Comparison of ENCODE assay signal across 9 mouse cellular contexts in the genomic region with DNA sequence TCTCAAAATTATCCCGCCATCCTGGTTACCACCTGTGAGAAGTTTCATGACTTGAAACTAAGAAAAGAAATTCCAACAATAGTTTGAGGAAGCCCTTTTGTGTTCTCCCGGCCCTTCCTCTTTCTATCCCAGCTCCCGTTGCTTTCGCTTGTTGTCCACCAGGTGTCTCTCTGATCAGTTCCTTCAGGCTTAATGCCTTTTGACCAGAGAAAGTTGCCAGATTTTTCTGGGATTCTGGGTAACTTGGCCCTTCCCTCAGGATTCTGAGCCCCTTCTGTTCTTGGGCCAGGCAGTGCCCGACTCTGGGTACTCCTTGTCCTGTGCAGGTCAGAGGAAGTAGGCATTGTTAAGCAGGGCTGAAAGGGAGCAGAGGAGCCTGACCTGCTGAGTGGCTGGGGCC. TPM values are rescaled to one million over a fixed set of nuclear protein-coding genes. Genes with fewer than 3 reads are reported as not detected.
DNase-seq lines count a peak whose midpoint lies in the region; ATAC-seq and TF ChIP-seq lines count a peak whose summit lies in the region.
"Had no signal": no experiment of that assay in that cellular context is flagged by ENCODE, and none has a peak within 500 bp of the region (broad histone marks: within the 10 kb centered on the region; RNA-seq: fewer than 3 reads in every experiment).

No protein-coding gene starts in this region.

- peak; percentile 90 for DNase-seq in heart, adult 11 months
- DNase-seq in heart, embryonic 10.5 days (ENCODE audit: low spot score) = no peak
- peak; percentile 33 for DNase-seq in thymus, postnatal 4 days
- DNase-seq in thymus, postnatal 14 days = no peak
- peak; percentile 76 for DNase-seq in forebrain, embryonic 14.5 days (ENCODE audit: low spot score)
- DNase-seq in kidney, postnatal 4 days = peak; percentile 63 to 64
- DNase-seq in stomach, postnatal 0 days (ENCODE audit: low spot score) = no peak
- DNase-seq in thymus, postnatal 0 days (ENCODE audit: low spot score) = no peak

- TF ChIP-seq CTCF in stomach, postnatal 0 days (IDR thresholded peaks at IDR 0.05; ENCODE audit: low read depth) = peak; percentile 85

- 23% methylated on average over 5 of the region's 5 CpGs for WGBS in heart, embryonic 10.5 days
- WGBS in forebrain, embryonic 14.5 days = 9% methylated on average over 5 of the region's 5 CpGs
- WGBS in stomach, postnatal 0 days = 6% methylated on average over 5 of the region's 5 CpGs

- H3K4me1 ChIP-seq in heart, embryonic 10.5 days = peaks cover 28% of the 10 kb centered on the region
- H3K4me1 ChIP-seq in forebrain, embryonic 14.5 days (ENCODE audit: control insufficient read depth, insufficient read depth, low read length) = peaks cover 3% of the 10 kb centered on the region
- no peaks in the 10 kb centered on the region for H3K4me1 ChIP-seq in stomach, postnatal 0 days (replicated peaks; ENCODE audit: control insufficient read depth, insufficient read depth)

- no peak overlapping the region for H3K4me2 ChIP-seq in forebrain, embryonic 14.5 days (ENCODE audit: low read length)
- no peak overlapping the region for H3K4me2 ChIP-seq in stomach, postnatal 0 days (replicated peaks; ENCODE audit: low read depth)
- H3K4me2 ChIP-seq: heart, embryonic 15.5 days had no signal

- no peak for ATAC-seq in forebrain, embryonic 14.5 days
- ATAC-seq in stomach, postnatal 0 days (ENCODE audit: low FRiP score, low TSS enrichment) = 0 out of 2 replicates have a peak, but pooled peaks have one; percentile 12

- no peak overlapping the region for H3K9ac ChIP-seq in forebrain, embryonic 14.5 days (ENCODE audit: low read length)
- H3K9ac ChIP-seq in stomach, postnatal 0 days (ENCODE audit: low read length) = peak overlapping the region; percentile 31; the same call in 1 of the 2 replicates
- H3K9ac ChIP-seq: heart, embryonic 15.5 days had no signal

- no peaks in the 10 kb centered on the region for H3K9me3 ChIP-seq in heart, embryonic 10.5 days
- no peaks in the 10 kb centered on the region for H3K9me3 ChIP-seq in forebrain, embryonic 14.5 days (replicated peaks; ENCODE audit: control insufficient read depth, low read length)
- H3K9me3 ChIP-seq in stomach, postnatal 0 days (ENCODE audit: control insufficient read depth, low read length) = no peaks in the 10 kb centered on the region
- H3K9me3 ChIP-seq: heart, embryonic 15.5 days had no signal

- H3K27ac ChIP-seq in heart, embryonic 10.5 days = no peak overlapping the region
- no peak overlapping the region for H3K27ac ChIP-seq in forebrain, embryonic 14.5 days (ENCODE audit: low read depth, low read length)
- H3K27ac ChIP-seq in stomach, postnatal 0 days (replicated peaks) = no peak overlapping the region
- H3K27ac ChIP-seq: heart, embryonic 15.5 days had no signal

- H3K36me3 ChIP-seq in heart, embryonic 10.5 days = peaks cover 34% of the 10 kb centered on the region
- H3K36me3 ChIP-seq in forebrain, embryonic 14.5 days (ENCODE audit: control insufficient read depth, insufficient read depth, low read length) = peaks cover 27% of the 10 kb centered on the region
- H3K36me3 ChIP-seq in stomach, postnatal 0 days (ENCODE audit: control insufficient read depth, insufficient read depth, low read length) = no peaks in the 10 kb centered on the region

- no peak for TF ChIP-seq EP300 in stomach, postnatal 0 days (optimal IDR thresholded peaks at IDR 0.05)

- no peaks in the 10 kb centered on the region for H3K27me3 ChIP-seq in heart, embryonic 10.5 days (ENCODE audit: insufficient read depth, poor library complexity, severe bottlenecking)
- no peaks in the 10 kb centered on the region for H3K27me3 ChIP-seq in forebrain, embryonic 14.5 days (replicated peaks; ENCODE audit: control insufficient read depth, insufficient read depth, low read length)
- H3K27me3 ChIP-seq in stomach, postnatal 0 days (ENCODE audit: control insufficient read depth, insufficient read depth, low read length) = no peaks in the 10 kb centered on the region
- H3K27me3 ChIP-seq: heart, embryonic 15.5 days had no signal

- H3K4me3 ChIP-seq in heart, embryonic 10.5 days = no peak overlapping the region
- H3K4me3 ChIP-seq in forebrain, embryonic 14.5 days (ENCODE audit: low read depth, low read length) = no peak overlapping the region
- no peak overlapping the region for H3K4me3 ChIP-seq in stomach, postnatal 0 days (ENCODE audit: low read depth, low read length)
- H3K4me3 ChIP-seq: heart, embryonic 15.5 days had no signal

RNA-seq across cellular contexts. Expression of gene Tma7, which starts 5.6 kb away (rescaled TPM):
- 734 and 774 TPM in 2 replicates for polyA plus RNA-seq in heart, embryonic 10.5 days (2016; fragmentation: Nextera tagmentation; extraction: Ambion mirVana)
- polyA plus RNA-seq in forebrain, embryonic 14.5 days (2014; fragmentation: Nextera tagmentation; extraction: Ambion mirVana) = 652 and 758 TPM in 2 replicates
- polyA plus RNA-seq in stomach, postnatal 0 days (2015; fragmentation: Nextera tagmentation; extraction: Ambion mirVana) = 416 and 424 TPM in 2 replicates
- polyA plus RNA-seq in thymus, postnatal 0 days (2015; fragmentation: Nextera tagmentation; extraction: Ambion mirVana) = 808 and 867 TPM in 2 replicates

RNA-seq across cellular contexts. Expression of gene Ccdc51, which starts 5.7 kb away (rescaled TPM):
- 19.1 and 19.7 TPM in 2 replicates for polyA plus RNA-seq in heart, embryonic 10.5 days (2016; fragmentation: Nextera tagmentation; extraction: Ambion mirVana)
- 19.4 and 21.2 TPM in 2 replicates for polyA plus RNA-seq in forebrain, embryonic 14.5 days (2014; fragmentation: Nextera tagmentation; extraction: Ambion mirVana)
- polyA plus RNA-seq in stomach, postnatal 0 days (2015; fragmentation: Nextera tagmentation; extraction: Ambion mirVana) = 8.9 and 9.9 TPM in 2 replicates
- polyA plus RNA-seq in thymus, postnatal 0 days (2015; fragmentation: Nextera tagmentation; extraction: Ambion mirVana) = 18.6 and 19.0 TPM in 2 replicates

RNA-seq across cellular contexts. Expression of gene Plxnb1, which starts 7.2 kb away (rescaled TPM):
- polyA plus RNA-seq in heart, embryonic 10.5 days (2016; fragmentation: Nextera tagmentation; extraction: Ambion mirVana) = 11.5 and 14.2 TPM in 2 replicates
- 13.9 and 15.7 TPM in 2 replicates for polyA plus RNA-seq in forebrain, embryonic 14.5 days (2014; fragmentation: Nextera tagmentation; extraction: Ambion mirVana)
- 3.0 and 3.7 TPM in 2 replicates for polyA plus RNA-seq in stomach, postnatal 0 days (2015; fragmentation: Nextera tagmentation; extraction: Ambion mirVana)
- 3.3 and 3.8 TPM in 2 replicates for polyA plus RNA-seq in thymus, postnatal 0 days (2015; fragmentation: Nextera tagmentation; extraction: Ambion mirVana)

RNA-seq across cellular contexts. Expression of gene Atrip, which starts 14.1 kb away (rescaled TPM):
- polyA plus RNA-seq in heart, embryonic 10.5 days (2016; fragmentation: Nextera tagmentation; extraction: Ambion mirVana) = 20.6 and 26.8 TPM in 2 replicates
- polyA plus RNA-seq in forebrain, embryonic 14.5 days (2014; fragmentation: Nextera tagmentation; extraction: Ambion mirVana) = 27.3 and 29.6 TPM in 2 replicates
- polyA plus RNA-seq in stomach, postnatal 0 days (2015; fragmentation: Nextera tagmentation; extraction: Ambion mirVana) = 10.8 and 11.3 TPM in 2 replicates
- polyA plus RNA-seq in thymus, postnatal 0 days (2015; fragmentation: Nextera tagmentation; extraction: Ambion mirVana) = 23.4 and 28.4 TPM in 2 replicates

RNA-seq across cellular contexts. Expression of gene Trex1, which starts 28.5 kb away (rescaled TPM):
- polyA plus RNA-seq in heart, embryonic 10.5 days (2016; fragmentation: Nextera tagmentation; extraction: Ambion mirVana) = 8.2 and 8.9 TPM in 2 replicates
- 11.1 and 11.9 TPM in 2 replicates for polyA plus RNA-seq in forebrain, embryonic 14.5 days (2014; fragmentation: Nextera tagmentation; extraction: Ambion mirVana)
- 13.3 and 15.8 TPM in 2 replicates for polyA plus RNA-seq in stomach, postnatal 0 days (2015; fragmentation: Nextera tagmentation; extraction: Ambion mirVana)
- 42.1 and 42.4 TPM in 2 replicates for polyA plus RNA-seq in thymus, postnatal 0 days (2015; fragmentation: Nextera tagmentation; extraction: Ambion mirVana)

Comparison
In these comparisons a context has a peak if more than half of its experiments do, and no peak if none do; other contexts are left out.
1. DNase-seq: peak in heart, adult 11 months (single experiment), thymus, postnatal 4 days (single experiment), forebrain, embryonic 14.5 days (single experiment) and kidney, postnatal 4 days (2 of 2); none in heart, embryonic 10.5 days (single experiment), thymus, postnatal 14 days (single experiment), stomach, postnatal 0 days (single experiment) and thymus, postnatal 0 days (single experiment).